Mouse (Mus musculus) lung, postnatal 0 days (tissue): ENCODE results near the gene Gm10491. TPM values are rescaled to one million over a fixed set of nuclear protein-coding genes. Genes with fewer than 3 reads are reported as not detected.

ENCODE experiments used
- ATAC-seq: fragments of 200-750 bp; cut with Nextera tagmentation; 2 replicates; pipeline ENCODE4 v1.8.0; 2017; ENCODE audit warnings: moderate library complexity
- DNase-seq: peaks from one replicate; pipeline ENCODE4 v3.0.0-alpha.2; 2016; ENCODE audit warnings: low spot score
- H3K27ac ChIP-seq: fragments of 300-500 bp; sonication (generic); 2 replicates; pipeline ENCODE4 v1.5.1; 2014; ENCODE audit warnings: antibody characterized with exemption, mild to moderate bottlenecking, low read length, mixed read lengths
- H3K27me3 ChIP-seq: fragments of 300-500 bp; sonication (generic); replicated peaks from 2 replicates; pipeline ENCODE4 v1.6.1; 2014; ENCODE audit warnings: low read length, mixed read lengths; ENCODE audit not compliant: insufficient read depth
- H3K36me3 ChIP-seq: fragments of 300-500 bp; sonication (generic); 2 replicates; pipeline ENCODE4 v1.6.1; 2014; ENCODE audit warnings: low read length, mixed read lengths; ENCODE audit not compliant: insufficient read depth
- H3K4me1 ChIP-seq: fragments of 300-500 bp; sonication (generic); 2 replicates; pipeline ENCODE4 v1.6.1; 2014; ENCODE audit warnings: antibody characterized with exemption, low read depth, low read length, mixed read lengths; ENCODE audit not compliant: insufficient read depth
- H3K4me2 ChIP-seq: fragments of 300-500 bp; sonication (generic); replicated peaks from 2 replicates; pipeline ENCODE4 v1.6.1; 2014; ENCODE audit warnings: low read depth, mild to moderate bottlenecking, low read length, moderate library complexity, mixed read lengths
- H3K4me3 ChIP-seq: fragments of 300-500 bp; sonication (generic); 2 replicates; pipeline ENCODE4 v1.5.1; 2014; ENCODE audit warnings: low read depth, low read length
- H3K9ac ChIP-seq: fragments of 300-500 bp; sonication (generic); replicated peaks from 2 replicates; pipeline ENCODE4 v1.6.1; 2014; ENCODE audit warnings: low read depth, mild to moderate bottlenecking
- H3K9me3 ChIP-seq: fragments of 300-500 bp; sonication (generic); 2 replicates; pipeline ENCODE4 v1.6.1; 2016; ENCODE audit warnings: low read length, mixed read lengths
- CTCF ChIP-seq: IDR thresholded peaks from 2 replicates; pipeline ENCODE4 v1.5.1; 2016; ENCODE audit warnings: antibody characterized with exemption, mild to moderate bottlenecking
- EP300 ChIP-seq: IDR thresholded peaks from 2 replicates; pipeline ENCODE4 v1.6.1; 2016; ENCODE audit warnings: antibody characterized with exemption, mild to moderate bottlenecking, control low read depth
- WGBS: fragments of 180-500 bp; shearing (Covaris S2); extraction: QIAGEN DNeasy Blood & Tissue Kit; methylation state at CpG from one replicate; pipeline ENCODE4 v1.1.7; 2014; 5-methylcytosine and 5-hydroxymethylcytosine counted together
- polyA plus RNA-seq: library from polyadenylated mRNA; unstranded; fragments of >200 nt; fragmentation: Nextera tagmentation; extraction: Ambion mirVana; gene quantifications from 2 replicates; pipeline ENCODE4 v1.2.1, GENCODE M21; 2015

Gene Gm10491
- polyA plus RNA-seq, 1 experiment from 2014 or later, result not detected

DNA sequence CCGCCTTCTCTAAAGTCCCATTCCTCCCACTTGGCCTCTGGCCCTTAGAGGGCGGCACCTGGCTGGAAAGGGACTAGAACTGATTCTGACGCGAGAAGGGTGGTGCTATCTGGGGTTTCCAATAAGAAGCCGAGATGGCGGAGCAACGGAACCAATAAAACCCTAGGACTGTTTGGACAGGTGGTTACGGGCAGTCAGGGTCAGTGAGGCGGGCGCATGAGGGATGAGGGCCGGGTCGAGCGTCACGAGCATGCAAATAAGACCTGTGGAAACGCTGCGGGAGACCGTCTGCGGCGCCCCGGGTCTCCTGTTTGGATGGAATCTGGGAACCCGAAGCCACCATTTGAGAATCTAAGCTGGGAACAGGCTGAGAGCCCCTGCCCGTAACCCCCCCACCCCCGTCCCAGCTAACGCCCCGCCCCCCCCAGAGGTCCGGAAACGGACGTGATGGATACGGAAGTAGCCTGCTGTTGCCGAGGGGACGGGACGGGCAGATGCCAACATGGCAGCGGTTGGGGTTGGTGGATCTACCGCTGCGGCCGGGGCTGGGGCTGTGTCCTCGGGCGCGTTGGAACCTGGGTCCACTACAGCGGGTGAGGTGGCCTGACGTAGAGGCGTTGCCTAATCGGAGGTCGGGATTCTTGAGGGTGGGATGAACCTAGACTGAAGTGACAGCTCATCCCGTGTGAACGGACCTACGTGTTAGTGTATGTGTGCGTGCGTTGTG, 23.6 kb downstream of the Gm10491 start, which contains the start of gene Slc35a2:
Gene Slc35a2 (plus strand): TSS at position 188 of the 727 bp plus-strand sequence.
- Histone ChIP-seq H3K36me3 (no peaks in the 10 kb centered on the region), H3K9me3 (no peaks in the 10 kb centered on the region), H3K9ac (no peak within 1 kb of the TSS), H3K27ac (peak within 1 kb of the TSS; percentile 83), H3K4me1 (no peaks in the 10 kb centered on the region; the same call in 1 of the 2 replicates), H3K4me3 (peak within 1 kb of the TSS; percentile 47), H3K4me2 (peak within 1 kb of the TSS; percentile 56), H3K27me3 (no peaks in the 10 kb centered on the region)
- ATAC-seq, result peak; percentile 97
- peak; percentile 94 for DNase-seq
- TF ChIP-seq CTCF (peak; percentile 31), EP300 (no peak)
- 13% methylated on average over 40 of the region's 49 CpGs for WGBS

DNA sequence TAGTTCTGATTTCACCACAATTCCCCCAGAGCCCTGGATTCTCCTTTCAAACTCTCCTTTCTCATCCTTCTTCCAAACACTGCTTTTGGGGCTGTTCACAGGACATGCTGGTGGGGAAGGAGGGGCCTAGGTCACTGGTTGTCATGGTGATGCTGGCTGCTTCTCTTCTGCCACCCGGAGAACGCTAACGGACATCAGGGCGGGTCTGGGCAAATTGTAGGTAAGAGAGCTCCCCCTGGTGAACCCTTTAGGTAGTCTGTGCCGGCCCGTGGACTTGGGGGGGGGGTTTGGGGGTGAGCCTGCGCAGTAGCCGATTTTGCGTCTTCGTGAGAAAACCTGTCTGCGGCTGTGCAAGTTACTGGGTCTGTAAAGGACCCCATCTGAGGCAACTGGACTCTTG, 27.8 kb downstream of the Gm10491 start:
- Histone ChIP-seq H3K4me3 (no peak overlapping the region), H3K27me3 (no peaks in the 10 kb centered on the region), H3K9me3 (no peaks in the 10 kb centered on the region), H3K4me1 (no peaks in the 10 kb centered on the region; the same call in 1 of the 2 replicates), H3K27ac (no peak overlapping the region), H3K4me2 (peak overlapping the region; percentile 22; the same call in 1 of the 2 replicates), H3K36me3 (no peaks in the 10 kb centered on the region), H3K9ac (no peak overlapping the region)
- WGBS, result 18% methylated on average over 11 of the region's 11 CpGs
- TF ChIP-seq CTCF (peak; percentile 65), EP300 (no peak)
- DNase-seq (peak; percentile 84), ATAC-seq (peak; percentile 37)

DNA sequence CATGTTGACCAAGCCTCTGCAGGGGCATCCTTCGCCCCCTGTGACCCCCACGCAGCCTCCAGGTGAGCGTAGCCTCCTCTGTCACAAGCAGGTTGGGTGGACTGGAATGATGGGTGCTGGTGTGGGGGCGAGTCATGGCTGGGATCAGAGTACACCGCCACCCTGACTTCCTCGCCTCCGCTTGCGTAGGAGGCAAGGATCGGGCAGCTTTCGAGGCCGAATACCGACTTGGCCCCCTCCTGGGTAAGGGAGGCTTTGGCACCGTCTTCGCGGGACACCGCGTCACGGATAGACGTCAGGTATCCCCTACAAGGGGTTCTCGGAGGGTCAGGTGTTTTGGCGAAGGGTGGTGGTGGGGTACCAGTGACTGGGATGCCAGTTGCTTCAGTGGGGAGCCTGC, 29.1 kb downstream of the Gm10491 start:
- 23% methylated on average over 17 of the region's 21 CpGs for WGBS
- peak; percentile 11 for ATAC-seq
- no peak for DNase-seq

DNA sequence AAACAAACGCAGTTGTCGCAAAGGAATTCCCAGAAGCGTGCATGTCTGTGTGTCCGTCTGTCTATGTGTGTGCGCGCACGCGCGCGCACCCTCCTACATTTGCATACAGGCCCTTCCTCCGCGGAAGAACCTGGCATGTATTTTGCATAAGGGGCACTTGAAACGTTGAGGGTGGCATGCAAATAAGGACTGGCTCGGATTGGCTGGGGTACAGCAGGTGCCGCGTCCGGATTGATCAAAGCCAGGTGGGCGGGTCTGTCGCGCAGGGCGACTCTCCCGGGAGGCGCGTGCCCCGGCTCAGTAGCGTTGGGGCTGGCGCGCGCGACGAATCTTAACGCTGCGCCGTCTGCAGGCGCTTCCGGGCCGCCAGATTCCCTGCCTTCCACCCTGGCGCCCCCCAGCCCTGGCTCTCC, 29.6 kb downstream of the Gm10491 start, which contains the start of gene Pim2:
Gene Pim2 (plus strand): TSS at position 256 of the 413 bp plus-strand sequence.
- no peak within 1 kb of the TSS for H3K9ac ChIP-seq
- no peaks in the 10 kb centered on the region for H3K27me3 ChIP-seq
- no peaks in the 10 kb centered on the region for H3K4me1 ChIP-seq
- H3K36me3 ChIP-seq, result no peaks in the 10 kb centered on the region
- ATAC-seq, result peak; percentile 96
- DNase-seq, result peak; percentile 88
- 13% methylated on average over 34 of the region's 38 CpGs for WGBS
- H3K9me3 ChIP-seq, result no peaks in the 10 kb centered on the region
- no peak within 1 kb of the TSS for H3K27ac ChIP-seq
- TF ChIP-seq CTCF (peak; percentile 10; the same call in 1 of the 2 replicates), EP300 (no peak)
- peak within 1 kb of the TSS; percentile 38 for H3K4me3 ChIP-seq
- H3K4me2 ChIP-seq, result peak within 1 kb of the TSS; percentile 68

More for the DNA sequence above, 29.1 kb downstream of the Gm10491 start:
- Histone ChIP-seq H3K9ac (no peak overlapping the region), H3K27ac (no peak overlapping the region), H3K36me3 (no peaks in the 10 kb centered on the region), H3K27me3 (no peaks in the 10 kb centered on the region), H3K4me1 (no peaks in the 10 kb centered on the region), H3K9me3 (no peaks in the 10 kb centered on the region), H3K4me3 (peak overlapping the region; percentile 38), H3K4me2 (peak overlapping the region; percentile 68)
- TF ChIP-seq CTCF (no peak), EP300 (no peak)

DNA sequence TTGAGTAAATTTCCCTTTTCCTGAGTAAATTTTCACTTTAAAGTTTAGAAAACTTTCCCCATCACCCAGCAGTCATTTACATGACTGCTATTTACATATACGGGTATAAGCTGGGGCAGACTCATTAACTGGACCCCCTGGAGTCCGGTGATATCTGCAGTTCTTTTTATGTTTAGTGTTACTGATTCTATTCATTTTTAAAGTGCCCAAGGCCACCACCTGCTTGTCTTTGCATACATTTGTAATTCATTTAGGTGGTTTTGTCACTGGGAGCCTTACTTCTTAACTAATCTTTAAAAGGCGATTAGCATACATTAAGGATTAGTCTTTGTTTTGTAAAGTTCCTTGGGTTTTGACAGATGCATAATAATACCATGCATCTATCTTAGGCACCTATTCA, 37.8 kb downstream of the Gm10491 start:
- Histone ChIP-seq H3K4me1 (no peaks in the 10 kb centered on the region), H3K9me3 (no peaks in the 10 kb centered on the region), H3K36me3 (peaks cover 4% of the 10 kb centered on the region; the same call in 1 of the 2 replicates), H3K4me3 (no peak overlapping the region), H3K27ac (no peak overlapping the region), H3K27me3 (no peaks in the 10 kb centered on the region), H3K9ac (no peak overlapping the region), H3K4me2 (no peak overlapping the region)
- TF ChIP-seq EP300 (no peak), CTCF (no peak)
- 62% methylated on average over 3 of the region's 3 CpGs for WGBS
- ATAC-seq, result no peak
- no peak for DNase-seq

DNA sequence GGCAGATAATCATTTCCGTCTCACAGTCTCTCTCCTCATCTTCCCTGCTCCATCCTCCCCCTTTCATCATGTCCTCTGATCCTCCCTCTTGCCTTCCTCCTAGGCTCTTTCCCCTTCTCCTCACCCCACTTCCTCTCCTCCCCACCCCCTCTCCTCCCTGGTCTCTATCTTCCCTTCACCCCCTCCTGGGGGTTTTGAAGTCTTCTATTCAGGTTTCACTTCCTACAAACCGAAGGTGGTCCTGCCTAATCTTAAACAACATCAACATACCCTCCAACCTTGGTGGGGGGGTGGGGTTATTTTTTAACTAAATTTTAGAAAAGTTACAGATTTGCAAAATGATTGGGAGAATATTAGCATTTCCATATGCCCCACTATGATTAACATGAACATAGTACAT, 39.1 kb downstream of the Gm10491 start:
- Histone ChIP-seq H3K36me3 (peaks cover 4% of the 10 kb centered on the region; the same call in 1 of the 2 replicates), H3K4me2 (no peak overlapping the region), H3K4me1 (no peaks in the 10 kb centered on the region), H3K27ac (no peak overlapping the region), H3K9ac (no peak overlapping the region), H3K4me3 (no peak overlapping the region), H3K9me3 (no peaks in the 10 kb centered on the region), H3K27me3 (no peaks in the 10 kb centered on the region)
- TF ChIP-seq CTCF (no peak), EP300 (no peak)
- ATAC-seq, result no peak
- 67% methylated on average over 2 of the region's 2 CpGs for WGBS
- no peak for DNase-seq
